Mouse (Mus musculus) heart, postnatal 0 days (tissue): ENCODE results near the gene Rpia. TPM values are rescaled to one million over a fixed set of nuclear protein-coding genes. Genes with fewer than 3 reads are reported as not detected.

ENCODE experiments used
- ATAC-seq: fragments of 200-750 bp; cut with Nextera tagmentation; 2 replicates; pipeline ENCODE4 v1.8.0; 2017; ENCODE audit warnings: low read depth, moderate number of reproducible peaks, moderate library complexity; ENCODE audit not compliant: insufficient read depth
- DNase-seq: peaks from one replicate; pipeline ENCODE4 v3.0.0-alpha.2; 2016; ENCODE audit warnings: low spot score
- H3K27ac ChIP-seq: fragments of 300-500 bp; sonication (generic); 2 replicates; pipeline ENCODE4 v1.5.1; 2014; ENCODE audit warnings: low read depth, mild to moderate bottlenecking
- H3K27me3 ChIP-seq: fragments of 300-500 bp; sonication (generic); 2 replicates; pipeline ENCODE4 v1.6.1; 2014; ENCODE audit warnings: low read length, mixed read lengths; ENCODE audit not compliant: control insufficient read depth, insufficient read depth
- H3K36me3 ChIP-seq: fragments of 300-500 bp; sonication (generic); replicated peaks from 2 replicates; pipeline ENCODE4 v1.6.1; 2014; ENCODE audit warnings: low read length, mixed read lengths; ENCODE audit not compliant: control insufficient read depth, insufficient read depth
- H3K4me1 ChIP-seq: fragments of 300-500 bp; sonication (generic); 2 replicates; pipeline ENCODE4 v1.6.1; 2014; ENCODE audit warnings: antibody characterized with exemption; ENCODE audit not compliant: control insufficient read depth, insufficient read depth
- H3K4me2 ChIP-seq: fragments of 300-500 bp; sonication (generic); 2 replicates; pipeline ENCODE4 v1.6.1; 2014; ENCODE audit warnings: low read depth, mild to moderate bottlenecking, low read length, moderate library complexity
- H3K4me3 ChIP-seq: fragments of 300-500 bp; sonication (generic); 2 replicates; pipeline ENCODE4 v1.5.1; 2014; ENCODE audit warnings: low read depth, low read length
- H3K9ac ChIP-seq: fragments of 300-500 bp; sonication (generic); replicated peaks from 2 replicates; pipeline ENCODE4 v1.6.1; 2014; ENCODE audit warnings: low read depth, low read length, mixed read lengths
- H3K9me3 ChIP-seq: fragments of 300-500 bp; sonication (generic); replicated peaks from 2 replicates; pipeline ENCODE4 v1.6.1; 2016; ENCODE audit warnings: low read length; ENCODE audit not compliant: control insufficient read depth
- CTCF ChIP-seq: IDR thresholded peaks from 2 replicates; pipeline ENCODE4 v1.5.1; 2016; ENCODE audit warnings: antibody characterized with exemption, control low read depth, low read depth
- EP300 ChIP-seq: IDR thresholded peaks from 2 replicates; pipeline ENCODE4 v1.6.1; 2016; ENCODE audit warnings: antibody characterized with exemption, low read depth
- WGBS: fragments of 180-500 bp; shearing (Covaris S2); extraction: QIAGEN DNeasy Blood & Tissue Kit; methylation state at CpG from one replicate; pipeline ENCODE4 v1.1.7; 2014; 5-methylcytosine and 5-hydroxymethylcytosine counted together
- polyA plus RNA-seq: library from polyadenylated mRNA; unstranded; fragments of >200 nt; fragmentation: Nextera tagmentation; extraction: Ambion mirVana; gene quantifications from 2 replicates; pipeline ENCODE4 v1.2.1, GENCODE M21; 2015
- total RNA-seq: library from RNA; depleted of rRNA; stranded (reverse); fragments of >200 nt; gene quantifications from 2 replicates; pipeline ENCODE4 v1.2.3, GENCODE M21; 2014; ENCODE audit warnings: low replicate concordance

Rpia gene
- total and polyA plus RNA-seq, 2 experiments from 2014 or later = 0.87 to 4.9 TPM

GRCm38 (mm10) chr6:70822386-70822910 is 30.4 kb upstream of the Rpia start:
- H3K27ac ChIP-seq = peak overlapping the region; percentile 67
- H3K9ac ChIP-seq = no peak overlapping the region
- DNase-seq (peak; percentile 51), ATAC-seq (no peak)
- 0 out of 2 replicates have a peak, but pooled peaks have one; percentile 10 for TF ChIP-seq EP300
- no peak for TF ChIP-seq CTCF
- H3K9me3 ChIP-seq = no peaks in the 10 kb centered on the region
- 28% methylated on average over 5 of the region's 5 CpGs for WGBS
- no peaks in the 10 kb centered on the region for H3K36me3 ChIP-seq
- peaks cover 13% of the 10 kb centered on the region for H3K4me1 ChIP-seq
- no peak overlapping the region for H3K4me2 ChIP-seq
- no peaks in the 10 kb centered on the region for H3K27me3 ChIP-seq
- no peak overlapping the region for H3K4me3 ChIP-seq

GRCm38 (mm10) chr6:70821566-70821965 is 29.5 kb upstream of the Rpia start:
- ATAC-seq = peak; percentile 49
- Histone ChIP-seq H3K36me3 (no peaks in the 10 kb centered on the region), H3K4me3 (no peak overlapping the region), H3K9me3 (no peaks in the 10 kb centered on the region), H3K4me1 (peaks cover 13% of the 10 kb centered on the region), H3K27me3 (no peaks in the 10 kb centered on the region), H3K27ac (peak overlapping the region; percentile 67), H3K9ac (no peak overlapping the region), H3K4me2 (no peak overlapping the region)
- TF ChIP-seq CTCF = no peak
- 0 out of 2 replicates have a peak, but pooled peaks have one; percentile 6 for TF ChIP-seq EP300
- WGBS = 61% methylated on average over 2 of the region's 2 CpGs
- peak; percentile 41 for DNase-seq

- H3K9me3 ChIP-seq = no peaks in the 10 kb centered on the region
- WGBS = 75% methylated on average over 8 of the region's 8 CpGs
- H3K9ac ChIP-seq = no peak overlapping the region
- H3K4me2 ChIP-seq = no peak overlapping the region
- H3K27me3 ChIP-seq = no peaks in the 10 kb centered on the region
- ATAC-seq (no peak), DNase-seq (no peak)
- TF ChIP-seq CTCF = no peak
- TF ChIP-seq EP300 = no peak
- H3K4me3 ChIP-seq = no peak overlapping the region
- H3K4me1 ChIP-seq = peaks cover 10% of the 10 kb centered on the region; the same call in 1 of the 2 replicates
- H3K27ac ChIP-seq = no peak overlapping the region
- H3K36me3 ChIP-seq = no peaks in the 10 kb centered on the region
Measured at GRCm38 (mm10) chr6:70815471-70815870, 23.4 kb upstream of the Rpia start.

- WGBS = 81% methylated on average over 4 of the region's 4 CpGs
- no peak overlapping the region for H3K4me3 ChIP-seq
- no peaks in the 10 kb centered on the region for H3K9me3 ChIP-seq
- H3K4me2 ChIP-seq = no peak overlapping the region
- DNase-seq = no peak
- ATAC-seq = no peak
- H3K36me3 ChIP-seq = no peaks in the 10 kb centered on the region
- H3K27me3 ChIP-seq = no peaks in the 10 kb centered on the region
- no peak overlapping the region for H3K27ac ChIP-seq
- no peak overlapping the region for H3K9ac ChIP-seq
- TF ChIP-seq EP300 (no peak), CTCF (no peak)
- H3K4me1 ChIP-seq = peaks cover 10% of the 10 kb centered on the region; the same call in 1 of the 2 replicates
Measured at GRCm38 (mm10) chr6:70814629-70814950, 22.6 kb upstream of the Rpia start.

GRCm38 (mm10) chr6:70813921-70814628 is 22.0 kb upstream of the Rpia start:
- TF ChIP-seq EP300 (no peak), CTCF (no peak)
- H3K9me3 ChIP-seq = no peaks in the 10 kb centered on the region
- 76% methylated on average over 18 of the region's 18 CpGs for WGBS
- ATAC-seq (no peak), DNase-seq (no peak)
- H3K27me3 ChIP-seq = no peaks in the 10 kb centered on the region
- no peak overlapping the region for H3K9ac ChIP-seq
- H3K4me1 ChIP-seq = peaks cover 10% of the 10 kb centered on the region; the same call in 1 of the 2 replicates
- no peaks in the 10 kb centered on the region for H3K36me3 ChIP-seq
- no peak overlapping the region for H3K4me2 ChIP-seq
- H3K4me3 ChIP-seq = no peak overlapping the region
- H3K27ac ChIP-seq = no peak overlapping the region
